Mouse (Mus musculus) urinary bladder, postnatal 36 days (tissue): Measurements from ENCODE around the gene Rbm20.
A peak's percentile ranks its signal among the peaks of the same experiment; 100 is the strongest.

ENCODE experiments used
- DNase-seq, 2 experiments: peaks; one replicate each; pipeline ENCODE4 v3.0.0; 2022; ENCODE audit warnings: low spot score in 2 of 2, mixed read lengths in 1 of 2

Rbm20 gene

DNA sequence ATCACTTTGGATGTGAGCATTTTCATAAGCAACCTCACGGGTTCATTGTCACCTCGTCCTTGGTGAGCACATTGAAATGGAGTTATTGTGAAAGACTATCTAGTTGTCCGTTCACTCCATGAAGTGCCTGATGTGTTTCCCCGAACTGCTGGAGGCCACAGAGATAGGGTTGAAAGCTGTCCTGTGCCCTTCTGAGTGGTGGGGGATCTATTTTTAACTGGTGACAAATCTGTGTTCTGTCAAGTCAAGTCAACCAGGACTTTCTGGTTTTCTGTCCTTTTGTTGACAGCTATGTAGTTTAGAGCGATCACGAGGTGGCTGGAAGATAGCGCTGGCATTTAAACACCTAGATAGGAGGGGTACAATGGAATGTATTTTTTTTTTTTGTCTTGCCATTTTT lies 39.4 kb downstream of the Rbm20 start:
- no peak for DNase-seq

DNA sequence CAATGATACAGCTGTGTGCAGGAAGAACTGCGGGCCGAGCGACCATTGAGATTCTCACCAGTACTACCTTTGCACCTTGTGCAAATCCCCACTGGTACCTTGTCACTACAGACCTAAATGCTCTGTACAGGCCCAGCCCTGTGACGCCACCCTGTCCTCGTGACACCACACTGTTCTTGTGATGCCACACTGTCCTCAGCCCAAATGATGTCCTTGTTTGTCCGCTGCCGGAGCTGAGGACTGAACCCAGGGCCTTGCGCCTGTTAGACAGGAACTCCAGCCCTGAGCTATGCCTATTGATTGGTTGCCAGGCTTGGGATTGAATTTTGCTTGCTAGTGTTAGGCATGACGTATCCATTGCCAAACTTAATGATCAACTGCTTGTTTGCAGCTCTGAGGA lies 40.3 kb downstream of the Rbm20 start:
- no peak for DNase-seq

DNA sequence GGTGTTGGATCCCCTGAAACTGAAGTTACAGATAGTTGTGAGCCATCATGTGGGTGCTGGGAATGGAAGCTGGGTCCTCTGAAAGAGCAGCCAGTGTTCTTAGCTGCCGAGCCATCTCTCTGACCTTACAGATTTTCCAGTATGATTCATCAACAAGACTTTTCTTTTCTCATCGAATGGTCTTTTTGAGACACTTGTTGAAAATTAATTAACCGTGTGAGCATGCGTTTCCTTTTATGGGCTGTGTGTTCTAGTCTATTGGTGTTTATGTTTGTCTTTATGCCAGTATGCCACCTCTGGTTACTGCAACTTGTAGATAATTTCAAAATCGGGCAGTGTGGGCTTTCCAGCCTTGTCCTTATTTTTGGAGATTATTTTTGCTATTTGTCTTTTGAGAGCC lies 45.1 kb downstream of the Rbm20 start:
- DNase-seq: no peak

DNA sequence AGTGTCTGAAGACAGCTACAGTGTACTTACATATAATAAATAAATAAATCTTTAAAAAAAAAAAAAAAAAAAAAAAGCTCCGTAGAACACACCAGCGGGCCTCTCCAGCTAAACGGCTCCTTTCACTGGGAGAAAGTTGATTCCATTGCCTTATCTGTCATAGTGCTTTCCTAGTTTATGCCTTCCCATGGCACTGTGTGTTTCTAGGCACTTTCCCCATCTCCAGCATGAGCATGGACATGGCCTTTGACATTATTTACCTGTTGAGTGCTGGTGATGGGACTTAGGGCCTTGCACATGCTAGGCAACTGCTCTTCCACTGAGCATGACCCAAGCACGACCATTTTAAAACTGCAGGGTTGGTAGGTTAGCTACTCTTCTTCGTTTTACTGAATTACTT lies 46.9 kb downstream of the Rbm20 start:
- no peak for DNase-seq

DNA sequence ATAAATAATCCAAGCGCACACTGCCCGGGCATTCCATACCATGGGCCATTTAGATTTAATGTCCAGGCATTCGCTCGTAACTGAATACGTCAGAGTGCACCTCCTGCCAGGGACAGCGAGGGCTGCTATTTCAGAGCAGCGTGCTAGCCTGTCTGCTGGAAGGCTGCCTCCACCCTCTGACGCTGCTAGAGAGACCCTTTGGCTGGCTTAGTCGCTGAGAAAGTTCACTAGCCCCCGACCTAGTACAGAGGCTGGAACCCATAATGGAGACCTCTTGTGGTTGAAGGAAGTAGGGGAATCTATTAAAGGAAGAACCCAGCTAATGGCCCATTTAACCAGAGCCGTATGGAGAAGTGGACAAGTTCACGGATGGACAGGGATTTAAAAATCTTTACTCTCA lies 49.2 kb downstream of the Rbm20 start:
- DNase-seq: no peak

DNA sequence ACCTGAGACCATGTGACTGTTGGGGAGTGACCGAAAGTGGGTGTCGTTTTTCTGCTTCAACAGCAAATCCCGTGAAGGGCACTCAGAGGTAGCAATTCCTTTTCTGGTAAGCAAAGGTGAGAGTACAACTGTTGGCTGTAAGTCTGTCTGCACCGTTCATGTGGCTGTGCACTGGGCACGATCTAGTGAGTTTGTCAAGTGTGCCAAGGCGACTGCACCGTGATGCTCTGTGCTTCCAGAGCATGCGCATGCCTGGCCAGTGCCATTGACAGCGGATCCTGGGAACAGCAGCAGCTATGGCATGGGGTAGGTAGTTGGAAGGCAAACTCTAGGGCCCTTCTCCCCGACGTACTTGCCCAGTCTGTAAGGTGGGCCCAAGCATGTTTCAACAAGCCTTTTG lies 49.6 kb downstream of the Rbm20 start:
- no peak for DNase-seq

DNA sequence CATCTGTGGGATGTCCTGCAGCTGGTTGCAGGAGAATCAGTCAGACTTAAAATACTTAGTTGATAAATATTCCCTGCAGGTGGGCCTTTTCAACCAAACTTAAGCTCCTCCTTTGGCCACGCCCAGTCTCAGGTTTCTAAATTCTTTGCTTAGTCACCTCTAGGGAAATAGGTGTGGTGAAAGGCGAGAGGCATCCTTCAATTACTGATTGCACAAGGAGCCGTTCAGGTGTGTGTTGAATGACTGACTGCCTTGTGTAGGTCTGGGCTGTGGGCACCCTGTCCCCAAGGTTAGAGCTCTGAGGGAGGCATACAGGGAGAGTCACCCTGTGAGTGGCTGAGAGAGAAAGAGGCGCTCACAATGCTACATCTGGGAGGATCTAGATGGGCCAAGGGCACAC lies 50.2 kb downstream of the Rbm20 start:
- DNase-seq: peak in 1 of 2 experiments; percentile 17

DNA sequence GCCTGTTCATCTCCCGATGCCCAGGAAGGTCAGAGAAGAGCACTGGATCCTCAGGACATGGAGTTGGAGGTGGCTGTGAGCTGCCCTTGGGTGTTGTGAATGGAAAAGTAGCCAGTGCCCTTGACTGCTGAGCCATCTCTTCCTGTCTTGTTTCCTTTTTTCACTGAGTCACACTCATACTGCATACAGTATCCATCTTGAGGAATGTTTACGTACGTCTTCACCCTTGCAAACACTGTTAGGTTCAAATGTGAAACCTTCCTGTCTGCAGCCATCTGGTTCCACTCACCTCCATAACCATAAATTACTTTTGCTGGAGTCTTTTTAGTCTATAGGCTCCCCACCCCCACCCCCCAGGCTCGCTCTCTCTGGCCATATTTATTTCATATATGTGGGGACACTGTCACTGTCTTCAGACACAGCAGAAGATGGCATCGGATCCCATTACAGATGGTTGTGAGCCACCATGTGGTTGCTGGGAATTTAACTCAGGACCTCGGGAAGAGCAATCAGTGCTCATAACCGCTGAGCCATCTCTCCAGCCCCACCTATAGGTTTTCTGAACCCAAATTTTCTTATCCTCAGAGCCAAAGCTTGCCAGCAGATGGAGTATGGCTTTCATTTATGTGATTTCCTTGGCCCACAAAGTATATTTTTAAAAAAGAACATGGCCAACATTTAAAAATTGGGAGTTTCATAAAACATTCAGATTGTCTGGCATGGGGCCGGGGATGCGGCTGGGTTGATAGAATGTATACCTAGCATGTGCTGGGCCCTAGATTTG lies 51.0 kb downstream of the Rbm20 start:
- no peak for DNase-seq

DNA sequence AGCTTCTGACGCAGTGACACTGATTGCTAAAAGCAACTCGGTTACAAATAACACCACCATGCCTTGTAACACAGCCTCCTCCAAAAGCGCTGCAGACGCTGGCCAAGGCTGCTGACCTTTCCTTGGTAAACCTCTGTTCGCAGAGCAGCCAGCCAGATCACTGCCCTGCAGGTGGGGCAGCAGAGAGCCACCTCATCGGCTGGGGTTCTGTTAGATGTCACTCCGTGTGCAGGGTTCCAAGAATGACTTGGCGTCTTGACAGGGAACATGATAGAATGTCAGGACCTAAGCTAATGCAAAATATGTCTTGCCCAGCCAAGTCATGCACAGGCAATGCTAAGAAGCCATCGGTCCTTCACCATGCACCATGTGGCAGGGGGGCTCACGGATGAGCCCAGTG lies 52.8 kb downstream of the Rbm20 start:
- no peak for DNase-seq

DNA sequence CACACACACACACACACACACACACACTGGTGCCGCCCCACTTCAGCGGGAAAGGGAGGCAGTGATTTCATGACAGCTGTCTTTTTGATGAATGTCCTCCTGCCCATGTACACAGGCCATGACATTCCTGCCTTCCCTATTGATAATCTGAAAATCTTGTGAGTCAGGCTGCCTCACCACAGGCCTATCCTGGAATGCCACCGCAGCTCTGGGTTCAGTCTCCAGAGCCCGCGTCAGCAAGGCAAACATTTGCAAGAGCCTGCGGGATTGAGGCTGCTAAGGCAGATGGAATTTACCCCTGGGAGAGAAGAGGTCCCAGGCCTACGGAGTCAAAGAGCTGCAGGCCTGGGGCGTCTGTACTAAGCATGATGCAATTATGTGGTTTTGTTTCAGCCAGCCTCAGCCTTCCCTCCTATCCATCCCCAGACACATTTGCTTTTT lies 54.7 kb downstream of the Rbm20 start:
- DNase-seq: no peak

DNA sequence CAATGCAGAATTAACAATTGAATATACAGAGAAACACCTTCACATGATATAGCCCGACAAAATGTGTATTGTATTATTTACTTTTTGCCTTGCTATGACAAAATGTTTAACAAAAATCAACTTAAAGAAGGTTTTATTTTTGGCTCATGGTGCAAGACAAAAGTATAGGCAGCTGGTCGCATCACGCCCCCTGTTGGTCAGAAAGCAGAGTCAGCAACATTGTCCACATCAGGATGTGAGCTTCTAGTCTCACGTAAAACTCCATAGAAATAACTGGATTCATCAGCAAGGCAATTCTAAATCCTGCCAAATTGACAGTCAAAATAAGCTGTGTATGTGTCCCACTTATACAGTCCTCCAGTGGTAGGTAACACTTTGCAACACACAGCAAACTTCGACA lies 57.7 kb downstream of the Rbm20 start:
- DNase-seq: no peak

DNA sequence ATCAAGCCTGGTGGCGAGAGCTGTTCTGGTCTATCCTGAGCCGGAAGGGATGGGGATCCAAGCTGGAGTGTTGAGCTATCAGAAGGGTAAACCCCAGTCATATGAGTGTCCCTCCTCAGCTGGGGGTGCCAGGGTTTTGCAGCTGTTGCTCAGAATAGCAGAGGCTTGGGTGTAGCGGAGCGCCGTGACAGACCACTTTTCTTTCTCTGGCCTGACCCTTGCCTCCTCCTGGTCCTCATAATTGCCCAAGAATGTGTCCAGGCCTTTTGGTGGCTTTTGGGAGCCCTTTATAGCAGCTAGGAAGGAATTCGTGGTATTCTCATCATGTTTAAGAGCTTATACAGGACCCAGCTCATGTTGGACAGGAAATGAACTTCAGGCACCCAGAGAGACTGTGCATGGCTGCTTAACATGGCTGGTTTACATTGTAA lies 61.6 kb downstream of the Rbm20 start:
- DNase-seq: no peak

DNA sequence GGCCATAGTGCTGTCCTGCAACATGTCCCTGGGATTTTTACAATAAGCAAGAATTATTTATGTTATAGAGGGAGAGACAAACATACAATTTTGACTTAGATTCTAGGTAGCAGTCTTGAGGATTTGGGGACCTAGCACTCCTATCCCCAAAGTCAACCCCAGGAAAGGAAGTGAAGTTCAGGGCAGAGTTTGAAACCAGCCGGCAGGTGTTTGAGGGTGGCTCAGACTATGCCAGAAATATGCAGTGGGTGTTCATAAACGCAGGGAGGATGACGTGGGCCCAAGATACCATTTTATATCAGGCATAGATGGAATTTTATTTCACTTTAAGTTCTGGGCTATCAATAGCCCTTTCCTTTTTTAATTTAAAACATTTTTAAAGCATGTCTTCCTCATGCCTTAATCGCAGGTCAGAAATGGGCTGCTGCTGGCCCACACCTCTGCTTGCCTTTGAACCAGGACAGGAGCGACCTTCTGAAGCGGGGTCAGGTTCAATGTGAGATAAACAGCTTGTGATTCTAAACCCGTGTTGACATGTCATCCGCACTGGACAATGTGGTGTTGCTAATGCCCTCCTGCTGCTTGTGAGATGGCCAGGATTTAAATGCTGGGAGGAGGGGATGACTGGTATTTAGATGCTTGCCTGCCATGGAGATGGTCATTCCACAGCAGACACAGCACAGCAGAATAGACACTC lies 62.6 kb downstream of the Rbm20 start:
- no peak for DNase-seq

DNA sequence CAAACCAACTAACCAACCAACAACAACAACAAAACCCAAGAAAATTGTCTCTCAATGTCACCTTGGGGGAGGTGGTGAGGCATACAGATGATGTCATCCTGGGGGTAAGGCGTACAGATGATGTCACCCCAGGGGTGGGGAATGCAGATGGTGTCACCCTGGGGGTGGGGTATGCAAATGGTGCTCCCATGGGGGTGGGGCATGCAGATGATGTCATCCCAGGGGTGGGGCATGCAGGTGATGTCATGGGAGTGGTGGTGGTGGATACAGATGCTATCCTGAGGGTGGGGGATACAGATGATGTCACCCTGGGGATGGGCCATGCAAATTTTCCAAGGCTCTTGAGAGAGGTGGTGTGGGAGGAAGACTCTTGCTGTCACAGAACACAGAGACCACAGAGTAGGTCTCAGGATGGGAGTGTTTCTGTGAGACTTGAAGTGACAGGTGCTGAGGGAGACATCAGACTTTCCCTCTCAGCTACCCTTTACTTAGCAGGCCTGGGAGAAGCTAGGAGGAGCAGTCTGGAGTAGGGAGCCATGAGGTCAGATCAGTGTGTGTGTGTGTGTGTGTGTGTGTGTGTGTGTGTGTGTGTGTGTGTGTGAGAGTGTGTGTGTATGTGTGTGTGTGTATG lies 63.8 kb downstream of the Rbm20 start:
- no peak for DNase-seq

DNA sequence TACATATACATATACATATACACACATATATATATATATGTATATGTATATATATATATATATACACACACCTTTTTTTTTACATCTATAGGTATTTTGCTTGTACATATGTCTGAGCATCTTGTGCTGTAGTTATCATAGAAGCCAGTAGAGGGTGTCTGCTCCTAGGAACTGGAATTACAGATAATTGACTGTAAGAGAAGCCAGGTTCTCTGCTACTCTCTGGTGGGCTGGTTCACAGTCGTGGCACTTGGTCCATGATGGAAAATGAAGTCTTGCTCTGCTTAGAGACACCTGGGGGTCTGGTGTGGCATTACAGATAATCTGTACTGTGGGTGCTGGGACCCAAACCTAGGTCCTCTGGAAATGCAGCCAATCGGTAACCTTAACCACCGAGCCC lies 64.8 kb downstream of the Rbm20 start:
- no peak for DNase-seq

DNA sequence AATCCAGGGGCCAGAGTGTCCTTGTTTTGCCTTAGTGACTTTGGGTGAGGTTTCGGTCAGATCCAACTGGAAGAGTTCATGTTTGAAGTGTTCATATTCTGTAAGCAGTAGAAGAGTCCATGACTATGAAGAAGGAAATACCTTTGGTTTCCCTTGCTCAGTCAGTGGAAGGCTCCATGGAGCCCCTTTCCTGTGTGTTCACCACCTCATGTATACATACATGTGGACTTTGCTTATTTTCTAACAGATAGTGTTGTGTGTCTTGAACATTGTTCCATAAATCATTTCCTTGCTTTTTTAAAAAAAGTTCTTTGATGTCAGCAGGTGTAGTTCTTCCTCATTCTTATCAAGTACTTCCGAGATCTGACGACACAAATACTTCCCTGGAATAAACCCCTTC lies 68.2 kb downstream of the Rbm20 start:
- no peak for DNase-seq

DNA sequence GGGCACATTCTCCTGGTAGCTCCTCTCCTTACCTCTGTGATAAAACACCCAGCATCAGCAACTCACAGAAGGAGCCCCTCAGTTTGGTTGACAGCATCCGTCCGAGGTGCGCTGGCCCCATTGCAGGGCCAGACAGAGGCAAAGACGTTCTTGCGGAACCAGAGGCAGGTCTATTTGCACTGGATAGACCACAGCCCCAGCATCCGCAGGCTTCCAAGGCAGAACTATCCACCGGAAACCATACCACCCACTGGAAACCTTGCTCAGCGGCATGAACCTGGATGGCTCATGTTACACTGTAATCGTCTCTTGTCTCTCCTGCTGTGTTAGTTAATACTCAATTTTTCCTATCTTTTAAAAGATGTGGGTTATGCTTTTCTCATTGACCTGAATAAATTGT lies 69.0 kb downstream of the Rbm20 start:
- DNase-seq: no peak

DNA sequence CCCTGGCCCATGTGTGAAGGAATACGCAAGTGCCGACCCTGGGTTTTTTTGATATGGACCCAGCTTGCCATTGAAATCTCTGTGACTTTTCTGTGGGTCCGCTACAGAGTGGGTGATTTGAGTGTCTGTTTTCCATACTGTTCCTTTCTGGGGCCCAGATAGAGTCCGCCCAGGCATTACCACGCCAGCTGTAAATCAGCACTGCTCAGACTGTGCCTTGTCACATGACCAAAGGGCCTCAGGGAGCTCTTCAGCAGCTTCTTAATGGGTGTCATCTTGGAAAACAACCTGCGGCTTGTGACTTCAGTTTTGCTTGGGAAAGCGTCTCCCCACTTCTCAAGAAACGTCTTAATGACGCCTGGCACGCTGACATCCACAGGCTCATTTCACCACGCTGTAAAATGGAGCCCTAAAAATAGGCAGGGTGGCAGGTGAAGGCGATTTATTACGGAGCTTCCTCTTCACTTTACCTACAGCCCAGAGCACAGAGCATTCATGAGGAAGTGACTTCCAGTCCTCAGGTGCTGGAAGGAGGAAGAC lies 71.2 kb downstream of the Rbm20 start:
- no peak for DNase-seq

DNA sequence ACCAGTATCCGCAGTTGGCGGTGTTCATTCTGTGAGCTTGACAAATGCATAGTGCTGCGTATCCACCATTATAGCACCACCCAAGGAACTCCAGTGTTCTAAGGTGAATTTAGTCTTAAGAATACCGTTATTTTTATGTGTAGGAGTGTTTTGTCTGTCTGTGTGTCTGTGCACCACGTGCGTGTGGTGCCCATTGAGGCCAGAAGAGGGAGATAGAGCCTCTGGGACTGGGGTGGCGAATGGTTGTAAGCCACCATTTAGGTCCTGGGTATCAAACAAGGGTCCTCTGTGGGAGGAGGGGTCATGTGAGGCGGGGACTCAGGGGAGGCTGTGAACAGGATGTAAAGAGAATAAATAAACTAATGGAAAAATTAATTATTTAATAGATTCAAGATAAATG lies 72.2 kb downstream of the Rbm20 start:
- no peak for DNase-seq

DNA sequence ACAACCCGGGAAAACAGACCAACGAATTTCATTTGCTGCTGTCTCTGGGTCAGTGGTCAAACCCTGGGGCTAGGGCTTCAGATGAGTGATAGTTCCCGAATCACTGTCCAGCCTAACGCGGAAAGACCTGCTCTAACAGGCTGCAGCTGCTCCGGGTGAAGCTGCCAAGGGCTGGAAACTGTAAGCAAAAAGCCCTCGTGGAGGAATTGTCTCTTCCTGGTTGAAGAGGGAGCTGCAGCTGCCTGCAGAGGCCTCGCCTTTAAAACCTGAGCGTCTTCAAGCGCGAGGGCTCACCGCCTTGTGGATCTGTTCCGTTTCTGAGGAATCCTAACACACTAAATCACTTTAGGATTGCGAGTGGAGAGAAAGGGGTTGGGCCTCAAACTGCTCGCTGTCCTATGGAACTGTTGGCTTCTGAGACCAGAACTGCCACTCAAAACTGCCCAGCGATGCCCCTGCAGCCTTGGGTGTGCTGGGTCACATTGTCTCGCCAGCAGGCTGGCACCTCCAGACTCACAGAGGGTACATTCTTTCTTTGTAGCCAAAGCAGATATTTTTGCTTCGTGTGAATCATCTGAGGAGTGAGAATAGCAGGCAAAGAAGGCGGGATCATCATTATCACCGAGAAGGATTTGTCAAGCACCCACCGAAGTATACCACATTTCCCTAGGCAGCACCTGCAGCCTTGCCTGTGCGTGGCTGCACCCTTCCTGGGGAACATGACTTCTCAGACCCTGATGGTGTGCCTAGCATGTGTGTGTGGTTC lies 74.5 kb downstream of the Rbm20 start:
- DNase-seq: no peak

DNA sequence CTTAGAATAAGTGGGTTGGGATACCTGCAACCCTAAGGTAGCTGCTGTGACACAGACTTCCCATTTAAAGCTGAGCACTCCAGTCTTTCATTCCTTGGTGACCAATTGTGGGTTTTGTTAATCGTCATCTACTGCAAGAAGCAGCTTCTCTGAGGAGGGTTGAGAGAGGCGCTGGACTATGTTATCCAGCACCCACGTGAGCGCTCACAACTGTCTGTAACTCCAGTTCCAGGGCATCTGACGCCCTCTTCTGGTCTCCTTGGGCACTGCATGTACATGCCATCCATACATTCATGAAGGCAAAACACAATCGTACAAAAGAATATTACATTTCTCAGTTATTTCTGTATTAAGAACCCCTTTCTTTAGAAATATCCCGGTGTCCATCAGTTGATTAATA lies 75.9 kb downstream of the Rbm20 start:
- no peak for DNase-seq

DNA sequence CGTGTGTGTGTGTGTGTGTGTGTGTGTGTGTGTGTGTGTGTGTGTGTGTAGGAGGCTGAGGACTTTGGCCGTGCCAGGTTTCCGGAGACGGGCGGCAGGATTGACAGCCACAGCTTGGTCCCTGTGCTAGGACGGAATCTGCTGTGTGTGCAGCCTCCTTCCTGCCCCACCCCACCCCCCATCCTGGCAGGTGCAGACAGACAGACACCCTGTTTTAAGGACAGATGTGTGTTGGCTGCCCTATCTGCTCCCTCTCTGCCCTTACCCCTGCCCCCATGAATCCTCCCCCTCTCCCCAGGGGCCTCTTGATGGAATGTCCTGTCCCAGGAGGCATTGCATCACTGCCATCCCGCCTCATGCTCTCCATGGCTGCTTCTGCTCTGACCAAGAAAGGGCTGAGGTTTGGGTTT lies 77.3 kb downstream of the Rbm20 start:
- DNase-seq: no peak
